Mouse (Mus musculus): ENCODE measurements around the gene Baz1b.

DNA sequence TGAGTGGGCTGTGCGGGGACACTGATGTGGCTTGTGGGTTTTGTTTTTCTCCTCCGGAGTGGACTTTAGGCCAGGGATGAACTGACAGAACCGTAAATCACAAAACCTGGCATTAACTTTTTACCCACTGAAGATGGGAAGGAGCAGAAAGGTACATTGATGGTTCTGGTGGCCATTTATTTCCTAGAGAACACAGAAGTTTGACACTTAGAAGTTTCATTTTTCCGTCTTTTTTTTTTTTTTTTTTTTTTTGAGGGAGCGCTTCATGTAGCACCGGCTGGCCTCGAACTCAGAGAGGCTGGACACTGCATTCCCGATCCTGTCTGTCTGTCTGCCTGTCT is 1.1 kb downstream of the Baz1b start:
- TF ChIP-seq CTCF (conservative IDR thresholded peaks at IDR 0.05; ENCODE audit: insufficient read depth, insufficient read length, low read depth, low read length) (no peak), POLR2A (IDR thresholded peaks at IDR 0.05; ENCODE audit: low read depth, low read length) (no peak)

Measured in kidney, adult 2 months (tissue).